Mouse (Mus musculus): ENCODE data around the gene Capn13.

DNA sequence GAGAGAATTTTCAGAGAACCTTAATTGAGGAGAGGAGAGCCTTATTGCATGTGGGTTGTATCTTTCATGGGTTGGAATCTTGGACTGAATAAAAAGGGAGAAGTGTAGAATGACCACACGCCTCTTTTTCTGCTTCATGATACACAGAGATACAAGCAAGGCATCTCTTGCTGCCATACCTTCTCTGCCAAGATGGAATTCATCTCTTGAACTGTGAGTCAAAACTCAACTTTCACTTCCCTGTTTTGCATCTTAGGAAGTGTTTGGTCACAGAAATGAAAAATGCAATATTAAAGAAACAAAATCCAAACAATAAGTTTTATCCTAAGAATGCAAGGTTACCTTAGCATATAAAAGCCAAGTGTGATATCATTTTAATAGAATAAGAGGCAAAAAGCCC lies 40.1 kb upstream of the Capn13 start:
- TF ChIP-seq POLR2A (IDR thresholded peaks at IDR 0.05; ENCODE audit: borderline replicate concordance, extremely low read depth, low read depth, low read length) (no peak), CTCF (IDR thresholded peaks at IDR 0.05; ENCODE audit: insufficient read depth, low read length) (no peak)
